In the genomic region with DNA sequence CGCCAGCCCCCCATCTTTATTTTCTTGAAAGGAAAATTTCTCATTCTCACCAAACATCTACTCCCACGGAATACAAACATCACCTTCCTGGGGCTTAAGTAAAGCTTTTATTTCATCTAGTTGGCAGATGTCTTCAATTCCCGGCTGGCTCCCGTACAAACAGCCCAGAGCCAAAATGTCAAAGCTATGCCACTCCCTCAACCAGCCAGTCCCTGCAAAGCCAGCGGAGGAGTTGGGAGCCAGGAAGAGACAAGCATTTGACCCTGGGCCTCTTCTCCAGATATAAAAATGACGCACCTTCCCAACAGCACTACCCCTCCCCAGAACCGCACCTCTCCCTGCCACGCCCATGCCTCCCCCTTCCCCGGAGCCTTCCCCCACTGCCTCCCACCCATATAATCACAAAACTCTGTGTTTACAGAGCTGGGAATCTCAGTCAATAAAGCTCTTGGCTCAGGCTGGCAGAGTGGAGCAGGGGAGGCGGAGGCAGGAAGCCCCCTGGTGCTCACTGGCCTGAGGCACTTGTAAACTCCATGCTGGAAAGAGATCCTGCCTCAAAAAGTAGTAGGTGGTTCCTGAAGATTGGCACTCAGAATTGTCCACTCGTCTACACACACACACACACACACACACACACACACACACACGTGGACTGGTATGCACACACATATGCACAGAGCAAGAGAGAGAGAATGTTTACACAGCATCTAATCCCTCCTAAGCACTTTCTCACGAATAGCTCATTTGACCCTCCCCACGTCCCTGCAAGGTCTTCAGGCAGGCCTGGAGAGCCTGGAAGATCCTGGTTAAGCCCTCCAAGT, we compare ENCODE assay signal across 8 mouse cellular contexts.
DNase-seq lines count a peak whose midpoint lies in the region; ATAC-seq and TF ChIP-seq lines count a peak whose summit lies in the region.
"Had no signal": no experiment of that assay in that cellular context is flagged by ENCODE, and none has a peak within 500 bp of the region (broad histone marks: within the 10 kb centered on the region; RNA-seq: fewer than 3 reads in every experiment).

No protein-coding gene starts in this region.

- no peak for TF ChIP-seq CTCF in lung, embryonic 14.5 days (IDR thresholded peaks at IDR 0.05; ENCODE audit: low read depth)

- H3K9me3 ChIP-seq in intestine, embryonic 14.5 days (ENCODE audit: control insufficient read depth, low read length) = no peaks in the 10 kb centered on the region
- no peaks in the 10 kb centered on the region for H3K9me3 ChIP-seq in intestine, embryonic 16.5 days (ENCODE audit: control insufficient read depth, low read length)
- no peaks in the 10 kb centered on the region for H3K9me3 ChIP-seq in lung, embryonic 14.5 days (ENCODE audit: low read depth, low read length)
- no peaks in the 10 kb centered on the region for H3K9me3 ChIP-seq in hindbrain, embryonic 10.5 days
- H3K9me3 ChIP-seq: neural tube, embryonic 13.5 days had no signal

- H3K4me1 ChIP-seq in intestine, embryonic 14.5 days (replicated peaks; ENCODE audit: control insufficient read depth, insufficient read depth, low read length) = no peaks in the 10 kb centered on the region
- H3K4me1 ChIP-seq in intestine, embryonic 16.5 days (ENCODE audit: control insufficient read depth, insufficient read depth, low read length) = 0 out of 2 replicates have a peak, but pooled peaks cover 3% of the 10 kb centered on the region
- H3K4me1 ChIP-seq in lung, embryonic 14.5 days (ENCODE audit: insufficient read depth) = no peaks in the 10 kb centered on the region
- H3K4me1 ChIP-seq in hindbrain, embryonic 10.5 days (replicated peaks) = 0 out of 2 replicates have a peak, but pooled peaks cover 2% of the 10 kb centered on the region
- H3K4me1 ChIP-seq: neural tube, embryonic 13.5 days had no signal

- H3K9ac ChIP-seq in intestine, embryonic 14.5 days (ENCODE audit: low read length) = no peak overlapping the region
- H3K9ac ChIP-seq in intestine, embryonic 16.5 days (ENCODE audit: low read depth, low read length) = no peak overlapping the region
- no peak overlapping the region for H3K9ac ChIP-seq in lung, embryonic 14.5 days
- H3K9ac ChIP-seq: neural tube, embryonic 13.5 days had no signal

- no peak overlapping the region for H3K4me2 ChIP-seq in intestine, embryonic 14.5 days (ENCODE audit: low read length)
- H3K4me2 ChIP-seq in intestine, embryonic 16.5 days (ENCODE audit: low read depth, low read length) = no peak overlapping the region
- no peak overlapping the region for H3K4me2 ChIP-seq in lung, embryonic 14.5 days
- H3K4me2 ChIP-seq: neural tube, embryonic 13.5 days had no signal

- no peaks in the 10 kb centered on the region for H3K36me3 ChIP-seq in intestine, embryonic 14.5 days (ENCODE audit: control insufficient read depth, insufficient read depth, low read length)
- no peaks in the 10 kb centered on the region for H3K36me3 ChIP-seq in intestine, embryonic 16.5 days (ENCODE audit: control insufficient read depth, insufficient read depth, low read length)
- no peaks in the 10 kb centered on the region for H3K36me3 ChIP-seq in lung, embryonic 14.5 days (ENCODE audit: insufficient read depth)
- no peaks in the 10 kb centered on the region for H3K36me3 ChIP-seq in hindbrain, embryonic 10.5 days
- H3K36me3 ChIP-seq: neural tube, embryonic 13.5 days had no signal

- WGBS in intestine, embryonic 14.5 days = 41% methylated on average over 14 of the region's 14 CpGs
- WGBS in intestine, embryonic 16.5 days = 37% methylated on average over 14 of the region's 14 CpGs
- 33% methylated on average over 14 of the region's 14 CpGs for WGBS in lung, embryonic 14.5 days
- WGBS in hindbrain, embryonic 10.5 days = 71% methylated on average over 14 of the region's 14 CpGs

- no peaks in the 10 kb centered on the region for H3K27me3 ChIP-seq in intestine, embryonic 14.5 days (replicated peaks; ENCODE audit: control insufficient read depth, insufficient read depth, low read length)
- H3K27me3 ChIP-seq in intestine, embryonic 16.5 days (replicated peaks; ENCODE audit: control insufficient read depth, insufficient read depth, low read length) = no peaks in the 10 kb centered on the region
- no peaks in the 10 kb centered on the region for H3K27me3 ChIP-seq in lung, embryonic 14.5 days (ENCODE audit: insufficient read depth, low read length)
- H3K27me3 ChIP-seq in hindbrain, embryonic 10.5 days (ENCODE audit: insufficient read depth, poor library complexity, severe bottlenecking) = no peaks in the 10 kb centered on the region
- H3K27me3 ChIP-seq: neural tube, embryonic 13.5 days had no signal

- H3K4me3 ChIP-seq in intestine, embryonic 14.5 days (ENCODE audit: low read depth, low read length) = no peak overlapping the region
- no peak overlapping the region for H3K4me3 ChIP-seq in intestine, embryonic 16.5 days (ENCODE audit: low read length)
- H3K4me3 ChIP-seq in lung, embryonic 14.5 days (ENCODE audit: low read depth, low read length) = no peak overlapping the region
- H3K4me3 ChIP-seq in hindbrain, embryonic 10.5 days = no peak overlapping the region
- H3K4me3 ChIP-seq: neural tube, embryonic 13.5 days had no signal

- no peak for DNase-seq in intestine, embryonic 14.5 days (ENCODE audit: low spot score)
- peak; percentile 33 for DNase-seq in adipocyte (ENCODE audit: low spot score)
- DNase-seq in adrenal gland, postnatal 25 days = peak; percentile 46
- peak; percentile 18 for DNase-seq in lung, embryonic 14.5 days
- DNase-seq in left cerebral cortex, adult 8-10 months (ENCODE audit: low spot score in 2 of 2) = no peak
- no peak for DNase-seq in hindbrain, embryonic 10.5 days (ENCODE audit: low spot score)

- ATAC-seq in intestine, embryonic 14.5 days (replicated peaks; ENCODE audit: low FRiP score, low TSS enrichment, low read depth) = peak; percentile 32; the same call in 1 of the 2 replicates
- no peak for ATAC-seq in intestine, embryonic 16.5 days
- ATAC-seq in lung, embryonic 14.5 days (ENCODE audit: insufficient read depth) = no peak; the same call in 1 of the 2 replicates

- no peak overlapping the region for H3K27ac ChIP-seq in intestine, embryonic 14.5 days (ENCODE audit: low read depth)
- no peak overlapping the region for H3K27ac ChIP-seq in intestine, embryonic 16.5 days (ENCODE audit: low read length)
- no peak overlapping the region for H3K27ac ChIP-seq in lung, embryonic 14.5 days (ENCODE audit: low read depth)
- H3K27ac ChIP-seq in hindbrain, embryonic 10.5 days = no peak overlapping the region
- H3K27ac ChIP-seq: neural tube, embryonic 13.5 days had no signal

Comparison
In these comparisons a context has a peak if more than half of its experiments do, and no peak if none do; other contexts are left out.
1. DNase-seq: peak in adipocyte (single experiment), adrenal gland, postnatal 25 days (single experiment) and lung, embryonic 14.5 days (single experiment); none in intestine, embryonic 14.5 days (single experiment), left cerebral cortex, adult 8-10 months (0 of 2) and hindbrain, embryonic 10.5 days (single experiment).